Mouse (Mus musculus): ENCODE results near the gene 1110059E24Rik. TPM values are rescaled to one million over a fixed set of nuclear protein-coding genes. Genes with fewer than 3 reads are reported as not detected.
A peak's percentile ranks its signal among the peaks of the same experiment; 100 is the strongest.
"Not testable (repeated sequence)": the region's sequence is repeated elsewhere in the genome, so short reads cannot be mapped to it uniquely, and the experiment has no call there.

The 1110059E24Rik gene
- 30.0 and 30.5 TPM in 2 replicates for total RNA-seq (2021)
- long read RNA-seq, experiment 1, transcript 1110059E24Rik-207 (3 exons, 942 nt), result minor isoform, 5 of 37 reads
- long read RNA-seq, experiment 1, transcript 1110059E24Rik-201 (4 exons, 1,614 nt), result major isoform, 23 of 37 reads
- long read RNA-seq, experiment 1, partial matches to known transcripts, result 0 of 37 reads
- long read RNA-seq, experiment 1, other reads (novel, unspliced or antisense), result 6 of 37 reads
- long read RNA-seq, experiment 2, transcript 1110059E24Rik-201 (4 exons, 1,614 nt), result major isoform, 20 of 23 reads
- long read RNA-seq, experiment 2, partial matches to known transcripts, result 0 of 23 reads
- long read RNA-seq, experiment 2, other reads (novel, unspliced or antisense), result 0 of 23 reads

- peak; percentile 99 for DNase-seq
Measured at GRCm38 (mm10) chr19:21652285-21653171, at the start of gene 1110059E24Rik. Gene 1110059E24Rik (minus strand): TSS chr19:21652976.

- no peak for DNase-seq
Measured at GRCm38 (mm10) chr19:21680986-21681385, 28.2 kb upstream of the 1110059E24Rik start.

GRCm38 (mm10) chr19:21680091-21680490 lies 27.3 kb upstream of the 1110059E24Rik start:
- no peak for DNase-seq

GRCm38 (mm10) chr19:21674354-21675096 lies 21.7 kb upstream of the 1110059E24Rik start:
- DNase-seq, result no peak

GRCm38 (mm10) chr19:21669650-21670049 lies 16.9 kb upstream of the 1110059E24Rik start:
- DNase-seq, result no peak

GRCm38 (mm10) chr19:21663756-21664456 lies 11.1 kb upstream of the 1110059E24Rik start:
- no peak for DNase-seq

- DNase-seq, result no peak
Measured at GRCm38 (mm10) chr19:21660734-21661133, 8.0 kb upstream of the 1110059E24Rik start.

- no peak for DNase-seq
Measured at GRCm38 (mm10) chr19:21654788-21655187, 2.0 kb upstream of the 1110059E24Rik start.

GRCm38 (mm10) chr19:21653172-21653981 lies 601 bp upstream of the 1110059E24Rik start, which contains the start of gene Abhd17b:
Gene Abhd17b (plus strand): TSS chr19:21653185.
- peak; percentile 78 for DNase-seq

GRCm38 (mm10) chr19:21651664-21652063 lies 1.1 kb downstream of the 1110059E24Rik start:
- no peak for DNase-seq

- no peak for DNase-seq
Measured at GRCm38 (mm10) chr19:21646142-21646541, 6.6 kb downstream of the 1110059E24Rik start.

GRCm38 (mm10) chr19:21645301-21645700 lies 7.5 kb downstream of the 1110059E24Rik start:
- no peak for DNase-seq

- DNase-seq, result no peak
Measured at GRCm38 (mm10) chr19:21643935-21644334, 8.8 kb downstream of the 1110059E24Rik start.

GRCm38 (mm10) chr19:21637672-21638071 lies 15.1 kb downstream of the 1110059E24Rik start:
- DNase-seq, result no peak

- no peak for DNase-seq
Measured at GRCm38 (mm10) chr19:21636907-21637306, 15.9 kb downstream of the 1110059E24Rik start.

GRCm38 (mm10) chr19:21635406-21635805 lies 17.4 kb downstream of the 1110059E24Rik start:
- DNase-seq, result no peak

- DNase-seq, result peak; percentile 8
Measured at GRCm38 (mm10) chr19:21630656-21631331, 22.0 kb downstream of the 1110059E24Rik start.

- no peak for DNase-seq
Measured at GRCm38 (mm10) chr19:21629501-21629900, 23.3 kb downstream of the 1110059E24Rik start.

GRCm38 (mm10) chr19:21629030-21629429 lies 23.7 kb downstream of the 1110059E24Rik start:
- DNase-seq, result no peak

- not testable (repeated sequence) for DNase-seq
Measured at GRCm38 (mm10) chr19:21628440-21628839, 24.3 kb downstream of the 1110059E24Rik start.

All from adrenal gland, postnatal 14 days (tissue).